Mouse (Mus musculus): ENCODE measurements around the gene BC034090. TPM values are rescaled to one million over a fixed set of nuclear protein-coding genes. Genes with fewer than 3 reads are reported as not detected.
"Not testable (repeated sequence)": the region's sequence is repeated elsewhere in the genome, so short reads cannot be mapped to it uniquely, and the experiment has no call there.

The BC034090 gene
- polyA plus RNA-seq, 1 experiment from 2014 or later: 9.1 TPM

DNA sequence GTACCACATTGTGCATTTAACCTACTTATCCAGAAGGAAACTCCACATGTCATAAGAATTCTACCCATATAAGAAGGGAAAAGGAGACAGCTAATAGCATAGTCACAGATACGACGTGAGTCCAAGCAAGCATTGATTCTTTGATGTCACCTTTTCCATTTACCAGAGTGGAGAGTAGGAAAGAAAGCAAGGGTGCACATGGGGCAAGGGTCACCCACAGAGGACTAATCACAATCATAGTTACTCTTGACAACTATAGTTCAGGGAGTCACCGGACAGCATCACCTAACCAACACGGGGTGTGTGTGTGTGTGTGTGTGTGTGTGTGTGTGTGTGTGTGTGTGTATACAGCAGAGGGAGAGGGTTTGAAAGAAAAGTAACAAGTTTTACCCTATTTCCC lies 31.5 kb upstream of the BC034090 start:
- Histone ChIP-seq H3K9ac (ENCODE audit: low read length) (no peak overlapping the region), H3K4me1 (ENCODE audit: control insufficient read depth, insufficient read depth, low read length) (peaks cover 3% of the 10 kb centered on the region; the same call in 1 of the 2 replicates), H3K27me3 (ENCODE audit: control insufficient read depth, insufficient read depth, low read length) (no peaks in the 10 kb centered on the region), H3K36me3 (ENCODE audit: control insufficient read depth, insufficient read depth) (no peaks in the 10 kb centered on the region), H3K4me3 (ENCODE audit: low read length) (no peak overlapping the region), H3K4me2 (ENCODE audit: low read depth, low read length) (no peak overlapping the region), H3K9me3 (replicated peaks; ENCODE audit: control insufficient read depth, low read length) (no peaks in the 10 kb centered on the region), H3K27ac (ENCODE audit: low read length) (no peak overlapping the region)
- no peak for ATAC-seq (replicated peaks; ENCODE audit: extremely low read depth, insufficient read depth, low FRiP score)
- WGBS: 86% methylated on average over 4 of the region's 4 CpGs

DNA sequence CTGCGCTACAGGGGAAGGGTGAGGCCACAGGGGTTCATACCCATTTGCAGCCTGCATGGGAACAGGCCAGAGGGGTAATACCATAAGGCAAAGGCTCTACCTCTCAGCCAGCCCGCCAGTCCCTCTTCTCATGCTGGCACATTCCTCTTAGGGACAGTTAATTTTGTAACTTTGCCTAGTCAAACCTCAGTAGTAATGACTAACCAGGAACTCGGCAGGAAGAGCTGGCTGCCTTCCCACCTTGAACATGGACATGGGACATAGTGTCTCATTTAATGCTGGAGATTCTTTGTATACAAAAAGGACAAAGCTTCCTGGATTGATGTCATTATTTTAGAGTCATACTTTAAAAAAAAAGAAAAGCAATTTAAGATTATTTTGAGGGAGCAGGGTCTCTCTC lies 30.7 kb upstream of the BC034090 start:
- Histone ChIP-seq H3K4me1 (ENCODE audit: control insufficient read depth, insufficient read depth, low read length) (peaks cover 3% of the 10 kb centered on the region; the same call in 1 of the 2 replicates), H3K4me3 (ENCODE audit: low read length) (no peak overlapping the region), H3K9ac (ENCODE audit: low read length) (no peak overlapping the region), H3K27ac (ENCODE audit: low read length) (no peak overlapping the region), H3K27me3 (ENCODE audit: control insufficient read depth, insufficient read depth, low read length) (no peaks in the 10 kb centered on the region), H3K36me3 (ENCODE audit: control insufficient read depth, insufficient read depth) (no peaks in the 10 kb centered on the region), H3K4me2 (ENCODE audit: low read depth, low read length) (no peak overlapping the region), H3K9me3 (replicated peaks; ENCODE audit: control insufficient read depth, low read length) (no peaks in the 10 kb centered on the region)
- 82% methylated on average over 3 of the region's 3 CpGs for WGBS
- ATAC-seq (replicated peaks; ENCODE audit: extremely low read depth, insufficient read depth, low FRiP score): no peak

DNA sequence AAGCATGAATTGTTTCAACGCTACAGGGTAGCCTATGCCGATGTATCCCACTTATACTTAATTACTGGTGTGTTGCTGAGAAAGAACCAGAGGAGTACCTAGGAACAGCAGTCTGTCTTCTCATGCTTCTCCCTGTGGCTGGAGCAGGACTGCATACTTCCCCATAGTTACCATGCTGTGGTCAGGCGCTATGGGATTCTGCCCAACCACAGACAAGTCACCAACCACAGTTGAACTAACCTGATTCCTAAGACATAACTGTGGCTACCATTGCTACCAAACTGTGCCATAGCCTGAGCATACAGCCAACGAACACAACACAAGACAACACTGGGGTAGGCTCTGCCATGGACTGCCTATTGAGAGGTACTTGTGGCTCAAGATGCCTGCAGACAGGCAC lies 28.7 kb upstream of the BC034090 start:
- no peak overlapping the region for H3K4me3 ChIP-seq (ENCODE audit: low read length)
- 91% methylated on average over 4 of the region's 4 CpGs for WGBS
- H3K36me3 ChIP-seq (ENCODE audit: control insufficient read depth, insufficient read depth): no peaks in the 10 kb centered on the region
- no peak for ATAC-seq (replicated peaks; ENCODE audit: extremely low read depth, insufficient read depth, low FRiP score)
- no peaks in the 10 kb centered on the region for H3K9me3 ChIP-seq (replicated peaks; ENCODE audit: control insufficient read depth, low read length)
- peaks cover 2% of the 10 kb centered on the region; the same call in 1 of the 2 replicates for H3K4me1 ChIP-seq (ENCODE audit: control insufficient read depth, insufficient read depth, low read length)
- H3K9ac ChIP-seq (ENCODE audit: low read length): no peak overlapping the region
- H3K27me3 ChIP-seq (ENCODE audit: control insufficient read depth, insufficient read depth, low read length): no peaks in the 10 kb centered on the region
- H3K4me2 ChIP-seq (ENCODE audit: low read depth, low read length): no peak overlapping the region
- H3K27ac ChIP-seq (ENCODE audit: low read length): no peak overlapping the region

DNA sequence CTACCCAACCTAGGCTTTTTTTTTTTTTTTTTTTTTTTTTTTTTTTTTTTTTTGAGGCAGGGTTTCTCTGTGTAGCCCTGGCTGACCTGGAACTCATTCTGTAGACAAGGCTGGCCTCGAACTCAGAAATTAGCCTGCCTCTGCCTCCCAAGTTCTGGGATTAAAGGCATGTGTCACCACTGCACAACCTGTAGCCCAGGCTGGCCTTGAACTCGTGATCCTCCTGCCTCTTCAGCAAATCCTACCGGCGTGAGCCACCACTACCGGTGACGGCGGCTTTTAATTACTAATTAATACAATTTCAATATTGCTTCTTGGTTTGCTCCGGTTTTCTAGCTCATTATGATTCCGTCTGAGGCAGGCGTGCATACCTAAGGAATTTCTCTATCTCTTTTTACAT lies 18.3 kb upstream of the BC034090 start:
- not testable (repeated sequence) for H3K27me3 ChIP-seq (ENCODE audit: control insufficient read depth, insufficient read depth, low read length); H3K27ac ChIP-seq (ENCODE audit: low read length); H3K4me3 ChIP-seq (ENCODE audit: low read length); H3K36me3 ChIP-seq (ENCODE audit: control insufficient read depth, insufficient read depth); ATAC-seq (replicated peaks; ENCODE audit: extremely low read depth, insufficient read depth, low FRiP score); H3K9me3 ChIP-seq (replicated peaks; ENCODE audit: control insufficient read depth, low read length); H3K4me1 ChIP-seq (ENCODE audit: control insufficient read depth, insufficient read depth, low read length); H3K9ac ChIP-seq (ENCODE audit: low read length); H3K4me2 ChIP-seq (ENCODE audit: low read depth, low read length)
- 89% methylated on average over 10 of the region's 10 CpGs for WGBS

DNA sequence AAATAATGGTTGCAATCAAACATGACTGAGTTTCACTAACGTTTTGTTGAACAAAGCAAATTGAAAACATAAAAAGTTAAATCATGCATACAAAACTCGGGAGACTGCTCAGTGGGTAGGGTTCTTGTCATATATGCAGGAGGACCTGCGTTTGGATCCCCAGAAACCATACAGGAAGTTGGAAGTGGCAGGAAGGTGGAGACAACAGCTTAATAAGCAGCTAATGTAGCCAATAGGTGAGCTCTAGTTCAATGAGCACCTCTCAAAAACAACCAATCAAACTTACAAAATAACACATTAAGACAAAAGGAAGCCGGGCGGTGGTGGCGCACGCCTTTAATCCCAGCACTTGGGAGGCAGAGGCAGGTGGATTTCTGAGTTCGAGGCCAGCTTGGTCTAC lies 10.1 kb upstream of the BC034090 start:
- Histone ChIP-seq H3K36me3 (ENCODE audit: control insufficient read depth, insufficient read depth) (no peaks in the 10 kb centered on the region), H3K9ac (ENCODE audit: low read length) (no peak overlapping the region), H3K4me2 (ENCODE audit: low read depth, low read length) (no peak overlapping the region), H3K9me3 (replicated peaks; ENCODE audit: control insufficient read depth, low read length) (no peaks in the 10 kb centered on the region), H3K4me3 (ENCODE audit: low read length) (no peak overlapping the region), H3K27ac (ENCODE audit: low read length) (no peak overlapping the region), H3K4me1 (ENCODE audit: control insufficient read depth, insufficient read depth, low read length) (no peaks in the 10 kb centered on the region; the same call in 1 of the 2 replicates), H3K27me3 (ENCODE audit: control insufficient read depth, insufficient read depth, low read length) (no peaks in the 10 kb centered on the region)
- no peak for ATAC-seq (replicated peaks; ENCODE audit: extremely low read depth, insufficient read depth, low FRiP score)
- 87% methylated on average over 8 of the region's 8 CpGs for WGBS

DNA sequence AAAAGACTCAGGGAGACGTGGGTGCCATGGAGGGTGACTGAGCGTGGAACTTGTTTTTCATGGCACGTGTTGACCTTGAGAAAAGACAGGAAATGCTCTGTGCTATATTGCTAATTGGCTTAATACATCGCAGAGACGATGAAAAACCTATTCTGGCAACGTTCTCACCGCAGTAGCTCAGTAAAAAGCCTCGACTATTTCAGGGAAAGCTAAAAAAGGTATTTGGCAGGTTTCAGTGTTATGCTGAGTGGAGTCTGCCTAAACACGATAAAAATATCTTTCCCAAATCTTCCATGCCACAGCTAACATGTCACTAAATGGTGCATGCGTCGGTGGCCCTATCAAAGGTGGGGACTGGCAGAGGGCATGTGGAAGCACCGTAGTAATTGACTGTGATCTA lies 8.9 kb upstream of the BC034090 start:
- WGBS: 59% methylated on average over 12 of the region's 12 CpGs
- no peak overlapping the region for H3K4me3 ChIP-seq (ENCODE audit: low read length)
- no peaks in the 10 kb centered on the region for H3K27me3 ChIP-seq (ENCODE audit: control insufficient read depth, insufficient read depth, low read length)
- H3K4me2 ChIP-seq (ENCODE audit: low read depth, low read length): no peak overlapping the region
- H3K9me3 ChIP-seq (replicated peaks; ENCODE audit: control insufficient read depth, low read length): no peaks in the 10 kb centered on the region
- no peak overlapping the region for H3K9ac ChIP-seq (ENCODE audit: low read length)
- H3K27ac ChIP-seq (ENCODE audit: low read length): no peak overlapping the region
- ATAC-seq (replicated peaks; ENCODE audit: extremely low read depth, insufficient read depth, low FRiP score): no peak
- no peaks in the 10 kb centered on the region for H3K36me3 ChIP-seq (ENCODE audit: control insufficient read depth, insufficient read depth)
- no peaks in the 10 kb centered on the region; the same call in 1 of the 2 replicates for H3K4me1 ChIP-seq (ENCODE audit: control insufficient read depth, insufficient read depth, low read length)

DNA sequence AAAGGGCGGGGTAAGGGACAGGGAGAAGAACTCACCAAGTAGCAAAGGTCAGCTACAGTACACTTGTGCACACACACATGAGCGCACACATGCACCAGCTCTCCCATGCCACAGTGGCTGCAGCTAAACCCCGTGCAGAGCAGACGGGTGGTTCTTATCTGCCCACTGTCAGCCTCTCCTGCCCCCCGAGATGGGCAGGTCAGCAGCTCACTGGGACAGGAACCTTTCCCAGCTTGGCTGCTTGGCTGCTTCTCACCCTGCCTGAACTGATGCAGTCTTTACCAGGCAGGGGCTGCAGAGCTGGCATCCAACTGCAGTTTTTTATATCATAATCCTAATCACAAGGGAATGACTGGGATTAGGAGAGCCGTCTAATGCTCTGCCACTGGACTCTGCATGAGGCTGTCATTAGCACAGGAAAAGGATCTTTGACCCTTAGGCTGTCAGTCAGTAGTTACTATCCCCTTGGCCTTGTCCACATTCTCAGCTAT lies 8.4 kb upstream of the BC034090 start:
- H3K36me3 ChIP-seq (ENCODE audit: control insufficient read depth, insufficient read depth): no peaks in the 10 kb centered on the region
- WGBS: 37% methylated on average over 6 of the region's 6 CpGs

DNA sequence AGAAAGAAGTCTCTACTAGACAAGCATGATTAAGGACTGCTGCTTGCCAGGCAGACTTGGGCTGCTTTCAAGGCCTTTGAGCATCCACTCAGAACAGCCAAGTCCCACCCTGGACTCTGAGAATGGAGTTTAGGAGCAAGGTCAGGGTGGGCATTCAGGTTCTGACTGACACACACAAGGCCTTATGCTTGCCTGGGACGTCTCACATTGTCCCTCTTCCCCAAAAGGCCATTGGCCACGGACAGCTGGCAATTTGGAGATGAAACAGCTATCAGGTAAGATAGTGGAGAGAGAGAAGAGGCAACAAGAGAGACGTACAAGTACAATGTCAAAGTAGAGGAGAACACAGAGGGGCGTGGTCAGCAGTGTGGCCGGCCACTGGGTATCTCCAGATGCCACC lies 7.4 kb upstream of the BC034090 start:
- ATAC-seq (replicated peaks; ENCODE audit: extremely low read depth, insufficient read depth, low FRiP score): no peak
- H3K4me1 ChIP-seq (ENCODE audit: control insufficient read depth, insufficient read depth, low read length): no peaks in the 10 kb centered on the region; the same call in 1 of the 2 replicates
- WGBS: 70% methylated on average over 5 of the region's 5 CpGs

More for the DNA sequence above, 8.4 kb upstream of the BC034090 start:
- H3K27me3 ChIP-seq (ENCODE audit: control insufficient read depth, insufficient read depth, low read length): no peaks in the 10 kb centered on the region
- H3K4me2 ChIP-seq (ENCODE audit: low read depth, low read length): no peak overlapping the region
- H3K27ac ChIP-seq (ENCODE audit: low read length): no peak overlapping the region
- no peak overlapping the region for H3K4me3 ChIP-seq (ENCODE audit: low read length)
- ATAC-seq (replicated peaks; ENCODE audit: extremely low read depth, insufficient read depth, low FRiP score): no peak
- no peaks in the 10 kb centered on the region; the same call in 1 of the 2 replicates for H3K4me1 ChIP-seq (ENCODE audit: control insufficient read depth, insufficient read depth, low read length)
- no peak overlapping the region for H3K9ac ChIP-seq (ENCODE audit: low read length)
- no peaks in the 10 kb centered on the region for H3K9me3 ChIP-seq (replicated peaks; ENCODE audit: control insufficient read depth, low read length)

DNA sequence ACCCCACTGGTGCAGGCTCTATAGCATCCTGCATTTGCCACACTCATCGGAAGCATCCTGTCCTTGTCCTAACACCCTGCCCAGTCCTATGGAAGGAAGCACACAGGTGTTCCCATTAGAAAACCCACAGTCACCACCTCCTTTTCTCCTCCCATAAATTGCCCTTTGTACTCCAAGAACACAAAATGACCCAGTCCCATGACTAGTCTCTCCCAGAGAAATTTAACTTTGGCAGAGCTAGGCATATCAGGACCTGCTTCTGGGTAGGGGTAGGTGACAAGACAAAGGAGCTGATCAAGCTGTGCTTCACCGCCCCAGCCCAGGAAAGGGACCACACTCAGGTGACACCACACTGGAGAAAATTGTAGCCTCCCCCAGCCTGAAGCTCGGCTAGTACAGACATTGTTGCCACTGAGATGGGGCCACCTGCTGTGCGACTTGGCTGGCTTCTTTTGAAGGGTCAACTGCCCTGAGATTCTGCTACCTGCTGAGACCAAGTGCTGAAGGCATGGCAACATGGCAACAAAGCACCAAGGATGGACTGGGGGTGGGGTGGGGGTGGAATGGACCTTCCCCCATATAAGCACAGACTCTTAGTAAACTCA lies 6.4 kb upstream of the BC034090 start:
- H3K4me3 ChIP-seq (ENCODE audit: low read length): no peak overlapping the region
- H3K9me3 ChIP-seq (replicated peaks; ENCODE audit: control insufficient read depth, low read length): no peaks in the 10 kb centered on the region
- ATAC-seq (replicated peaks; ENCODE audit: extremely low read depth, insufficient read depth, low FRiP score): no peak
- H3K4me1 ChIP-seq (ENCODE audit: control insufficient read depth, insufficient read depth, low read length): peaks cover 1% of the 10 kb centered on the region; the same call in 1 of the 2 replicates
- H3K9ac ChIP-seq (ENCODE audit: low read length): no peak overlapping the region
- 47% methylated on average over 4 of the region's 4 CpGs for WGBS
- H3K27me3 ChIP-seq (ENCODE audit: control insufficient read depth, insufficient read depth, low read length): no peaks in the 10 kb centered on the region
- H3K36me3 ChIP-seq (ENCODE audit: control insufficient read depth, insufficient read depth): no peaks in the 10 kb centered on the region
- H3K27ac ChIP-seq (ENCODE audit: low read length): no peak overlapping the region
- no peak overlapping the region for H3K4me2 ChIP-seq (ENCODE audit: low read depth, low read length)

More for the DNA sequence above, 7.4 kb upstream of the BC034090 start:
- Histone ChIP-seq H3K9ac (ENCODE audit: low read length) (no peak overlapping the region), H3K27ac (ENCODE audit: low read length) (no peak overlapping the region), H3K36me3 (ENCODE audit: control insufficient read depth, insufficient read depth) (no peaks in the 10 kb centered on the region), H3K9me3 (replicated peaks; ENCODE audit: control insufficient read depth, low read length) (no peaks in the 10 kb centered on the region), H3K4me3 (ENCODE audit: low read length) (no peak overlapping the region), H3K4me2 (ENCODE audit: low read depth, low read length) (no peak overlapping the region), H3K27me3 (ENCODE audit: control insufficient read depth, insufficient read depth, low read length) (no peaks in the 10 kb centered on the region)

Data from heart, embryonic 16.5 days (tissue).